Mouse (Mus musculus) testis, postnatal 14 days (tissue): Measurements from ENCODE around the gene Poln.

Experiments used
- DNase-seq: peaks from one replicate; pipeline ENCODE4 v3.0.0; 2021; ENCODE audit warnings: low spot score

Poln gene

GRCm38 (mm10) chr5:34097333-34097732 is 71.9 kb downstream of the Poln start:
- no peak for DNase-seq

DNA sequence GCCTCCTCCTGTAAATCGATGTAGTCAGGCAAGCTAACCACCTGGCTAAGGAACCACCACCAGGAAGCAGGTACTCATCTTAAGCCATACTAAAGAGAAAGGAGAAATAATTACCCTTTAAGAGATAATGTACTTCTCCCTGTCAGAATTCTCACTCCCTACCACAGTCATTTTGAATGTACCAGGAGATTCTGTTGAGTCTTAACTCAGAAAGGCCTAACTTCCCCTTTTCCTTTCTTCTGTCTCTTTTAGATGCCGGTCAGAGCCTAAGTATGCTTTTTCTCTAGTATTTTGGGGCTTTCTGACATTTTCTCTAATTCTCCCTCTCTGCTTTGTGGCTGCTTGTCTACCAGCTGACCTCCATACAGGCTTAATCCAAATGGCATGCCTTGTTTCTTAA is 76.2 kb downstream of the Poln start:
- DNase-seq = no peak

DNA sequence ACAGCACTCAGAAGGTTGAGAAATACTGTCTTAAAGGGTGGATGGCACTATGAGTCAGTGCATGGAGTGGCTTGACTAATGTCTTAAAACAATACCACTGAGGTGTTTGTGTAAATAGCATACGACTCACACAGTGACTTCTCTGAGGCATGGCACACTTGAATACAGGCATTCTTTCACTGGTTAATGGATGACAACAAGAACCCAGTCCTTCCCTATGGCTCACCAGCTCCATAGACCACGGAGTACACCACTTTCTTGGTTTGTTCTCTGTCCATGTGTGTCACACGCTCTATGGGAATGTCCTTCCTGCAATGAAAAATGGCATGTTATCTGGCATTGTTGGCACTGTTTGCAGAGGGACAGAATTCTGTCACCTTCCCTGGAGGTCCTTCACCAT is 136.7 kb downstream of the Poln start:
- no peak for DNase-seq

DNA sequence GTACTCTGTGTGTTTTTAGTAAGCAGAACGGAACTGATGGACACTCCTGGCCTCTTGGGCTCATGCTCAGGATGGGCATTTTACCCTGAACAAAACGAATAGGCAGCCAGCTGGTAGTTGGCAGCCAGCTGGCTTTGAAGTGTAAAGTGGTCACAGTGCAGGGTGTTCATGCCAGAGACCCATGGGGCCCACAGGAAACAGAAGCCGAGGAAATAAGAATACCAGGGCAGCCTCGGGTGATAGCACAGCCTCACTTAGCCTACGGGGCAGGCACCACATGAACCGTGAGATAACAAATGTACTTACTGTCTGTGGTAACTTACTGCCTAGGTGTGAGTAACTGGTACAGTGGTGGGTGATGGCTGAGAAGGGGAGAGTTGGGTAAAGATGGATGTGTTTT is 138.2 kb downstream of the Poln start:
- no peak for DNase-seq

DNA sequence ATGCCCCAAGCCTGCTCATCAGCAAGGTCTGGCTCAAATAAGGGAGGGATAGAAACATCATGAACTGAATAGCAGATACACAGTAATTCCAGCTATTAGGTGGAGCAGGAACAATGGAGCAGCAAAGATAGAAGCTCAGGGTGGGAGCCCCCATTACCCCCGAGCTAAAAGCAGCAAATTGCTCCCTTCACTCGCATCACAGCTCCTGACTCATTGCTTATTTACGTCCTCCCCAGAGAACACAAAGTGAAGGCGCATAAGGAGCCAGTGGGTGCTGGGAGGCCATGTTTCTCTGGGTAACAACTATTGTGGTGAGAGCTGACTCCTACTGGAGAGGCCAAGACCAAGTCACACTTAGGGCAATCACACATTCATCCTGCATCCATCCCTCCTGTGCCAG is 139.1 kb downstream of the Poln start:
- DNase-seq = no peak

DNA sequence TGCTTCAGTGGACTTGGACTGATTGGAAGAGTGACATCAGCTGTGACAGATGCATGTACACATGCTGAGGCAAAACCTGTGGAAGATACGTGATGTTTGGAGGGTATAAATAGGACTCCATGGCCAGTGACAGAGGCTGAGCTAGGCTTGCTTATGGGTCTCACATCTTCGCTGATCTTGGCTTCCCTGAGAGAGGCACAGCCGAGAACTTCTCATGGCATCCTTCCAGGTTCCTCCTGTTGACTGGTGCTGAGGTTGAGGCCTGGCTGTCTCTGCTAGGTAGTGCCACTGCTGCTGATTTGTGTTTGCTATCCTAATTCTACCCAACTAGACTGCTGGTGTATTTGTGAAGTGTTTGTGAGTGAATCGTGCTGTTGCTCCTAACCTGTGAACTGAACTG is 150.3 kb downstream of the Poln start:
- DNase-seq = no peak

DNA sequence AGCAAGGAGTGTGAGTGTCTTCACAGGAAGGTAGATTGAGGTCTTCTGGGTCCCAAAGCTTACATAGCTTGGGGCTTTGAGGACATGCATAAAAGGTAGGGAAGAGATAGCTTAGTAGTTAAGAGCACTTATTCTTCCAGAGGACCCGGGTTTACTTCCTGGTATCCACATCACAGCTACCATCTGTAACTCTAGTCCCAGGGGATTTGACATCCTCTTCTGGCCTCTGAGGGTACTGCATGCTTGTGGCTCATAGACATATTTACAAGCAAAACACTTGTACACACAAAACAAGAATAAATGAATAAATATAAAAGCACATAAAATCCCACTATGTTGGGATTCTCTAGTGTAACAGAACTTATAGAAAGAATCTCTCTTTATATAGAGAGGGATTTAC is 154.6 kb downstream of the Poln start:
- DNase-seq = peak; percentile 1

DNA sequence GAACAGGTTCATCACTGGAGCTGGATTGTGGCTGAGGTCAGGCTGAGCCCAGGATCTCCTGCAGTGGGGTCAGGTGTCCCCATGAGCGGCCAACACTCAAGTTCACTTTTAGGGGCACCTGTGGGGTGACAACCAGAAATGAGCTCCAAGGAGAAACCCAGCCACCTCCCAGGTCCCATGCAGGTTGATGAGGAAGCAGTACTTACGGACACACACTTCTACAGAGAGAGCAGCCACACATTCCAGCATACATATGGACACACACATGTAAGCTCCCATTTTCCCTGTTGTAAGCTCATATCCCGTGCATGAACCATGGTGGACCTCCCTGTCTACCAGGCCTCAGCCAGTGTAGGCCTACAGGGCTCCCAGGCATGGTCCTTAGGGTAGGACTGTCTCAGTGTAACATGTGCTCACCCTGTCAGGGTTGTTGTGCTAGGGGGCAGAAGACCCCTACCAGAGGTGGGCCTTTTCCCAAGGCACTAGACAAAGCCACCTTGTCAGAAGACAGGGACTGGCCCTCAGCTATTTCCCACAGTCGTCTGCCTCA is 161.8 kb downstream of the Poln start:
- DNase-seq = no peak

DNA sequence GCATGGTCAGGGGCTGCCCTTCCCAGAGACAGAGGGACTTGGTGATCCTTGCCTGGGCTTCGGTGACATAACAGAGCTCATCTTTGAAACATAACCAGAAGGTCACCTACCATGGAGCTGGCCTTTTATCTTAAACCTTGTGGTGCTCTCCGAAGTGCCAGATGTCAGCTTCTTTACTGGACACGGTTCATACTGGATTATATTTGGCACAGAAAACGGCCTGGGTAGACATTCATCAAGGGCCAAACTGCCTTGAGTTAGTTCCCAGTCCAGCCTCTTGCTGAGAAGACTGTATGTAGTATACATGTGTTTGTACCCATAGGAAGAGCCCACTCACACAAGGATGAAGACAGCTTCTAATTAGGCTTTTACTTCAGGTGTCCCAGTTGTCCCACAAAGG is 162.4 kb downstream of the Poln start:
- no peak for DNase-seq

DNA sequence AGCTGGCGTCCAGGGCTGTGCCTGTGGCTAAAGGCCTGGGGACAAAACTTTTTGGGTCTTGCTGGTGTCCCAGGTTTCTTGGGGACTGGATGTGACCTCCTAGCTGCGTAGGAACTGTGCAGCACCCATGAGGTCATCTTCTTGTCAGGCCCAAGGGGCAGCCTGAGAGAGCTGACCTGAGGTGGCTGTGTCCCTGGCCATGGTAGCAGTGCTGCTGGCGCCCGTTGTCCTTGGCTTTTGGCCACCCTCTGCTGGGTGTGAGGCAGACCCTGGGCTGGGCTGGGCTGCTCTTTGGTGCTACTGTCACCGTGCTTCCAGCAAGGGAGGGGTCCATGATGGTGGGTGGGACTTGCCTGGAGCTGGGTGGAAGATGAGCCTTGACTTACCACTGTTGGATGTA is 164.6 kb downstream of the Poln start:
- no peak for DNase-seq

- DNase-seq = no peak
Measured at GRCm38 (mm10) chr5:34002636-34003035, 166.6 kb downstream of the Poln start.

DNA sequence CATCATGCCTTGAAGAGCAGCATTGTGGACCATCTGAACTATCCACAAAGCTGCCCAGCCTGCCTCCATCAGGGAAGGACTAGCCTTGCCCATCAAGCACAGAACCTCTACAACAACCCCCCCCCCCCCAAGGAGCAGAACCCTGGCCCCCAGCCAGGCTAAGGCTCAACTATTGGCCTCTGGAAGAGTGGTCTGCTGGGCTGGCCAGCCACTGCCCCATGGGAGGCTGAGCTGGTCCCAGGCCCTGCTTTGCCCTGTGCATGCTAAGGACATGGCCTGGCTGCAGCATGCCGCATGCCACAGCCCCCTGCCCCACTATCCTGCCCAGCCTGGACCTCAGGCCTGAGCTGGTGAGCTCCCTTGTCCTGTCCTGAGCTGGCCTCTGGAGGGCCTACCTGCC is 167.8 kb downstream of the Poln start:
- DNase-seq = no peak

DNA sequence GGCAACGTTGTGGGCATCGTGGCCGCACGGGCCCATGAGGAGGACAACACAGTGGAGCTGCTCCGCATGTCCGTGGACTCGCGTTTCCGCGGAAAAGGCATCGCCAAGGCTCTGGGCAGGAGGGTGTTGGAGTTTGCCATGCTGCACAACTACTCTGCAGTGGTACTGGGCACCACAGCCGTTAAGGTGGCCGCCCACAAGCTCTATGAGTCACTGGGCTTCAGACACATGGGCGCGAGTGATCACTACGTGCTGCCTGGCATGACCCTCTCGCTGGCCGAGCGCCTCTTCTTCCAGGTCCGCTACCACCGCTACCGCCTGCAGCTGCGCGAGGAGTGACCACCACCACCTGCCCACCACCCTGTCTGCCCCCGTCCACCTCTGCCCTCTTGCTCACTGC is 168.4 kb downstream of the Poln start:
- no peak for DNase-seq

DNA sequence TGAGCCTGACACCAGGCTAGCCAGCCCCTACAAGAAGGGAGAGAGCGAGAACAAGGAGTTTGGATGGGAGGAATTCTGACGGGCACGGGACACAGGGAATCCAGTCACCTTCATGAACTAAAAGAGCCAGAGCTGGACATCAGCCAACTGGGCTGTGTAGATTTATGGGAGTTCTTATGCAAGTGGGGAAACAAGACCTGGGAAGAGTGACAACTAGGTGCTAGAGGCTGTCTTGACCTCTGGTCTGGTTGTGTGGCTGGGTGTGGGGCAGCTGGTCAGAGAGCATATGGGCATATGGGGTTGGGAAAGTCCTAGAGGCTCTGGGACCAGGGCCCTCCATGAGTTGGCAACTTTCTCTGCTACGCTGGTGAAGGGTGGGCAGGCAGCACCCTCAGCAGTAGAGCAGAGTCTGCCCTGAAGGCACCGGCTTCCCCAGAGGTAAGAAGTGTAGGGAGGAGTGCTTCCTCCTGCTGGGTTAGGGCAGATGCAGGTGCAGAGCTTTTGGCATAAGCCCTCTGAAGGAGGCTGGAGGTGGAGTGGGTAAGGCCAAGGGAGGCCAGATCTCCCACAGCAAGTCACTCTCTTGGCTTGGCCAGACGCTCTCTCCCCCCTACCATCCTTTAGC is 169.7 kb downstream of the Poln start:
- no peak for DNase-seq

DNA sequence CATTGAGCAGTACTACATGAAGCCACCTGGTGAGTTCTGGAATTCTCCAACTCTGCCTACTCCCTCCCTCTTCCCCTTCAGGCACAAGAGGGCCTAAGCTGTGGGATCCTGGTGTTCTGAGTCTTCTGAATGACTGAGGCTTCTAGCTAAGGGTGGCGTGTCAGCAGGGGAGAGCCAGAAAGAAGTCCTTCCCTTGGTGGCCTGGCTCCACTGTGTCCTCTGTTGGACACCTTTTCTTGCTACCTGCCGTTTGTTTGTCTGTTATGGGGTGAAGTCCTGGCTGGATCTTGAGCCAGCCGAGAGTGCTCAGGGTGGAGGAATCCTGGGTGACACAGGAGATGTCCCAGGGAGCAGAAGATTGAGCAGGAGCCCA is 170.8 kb downstream of the Poln start:
- DNase-seq = no peak

DNA sequence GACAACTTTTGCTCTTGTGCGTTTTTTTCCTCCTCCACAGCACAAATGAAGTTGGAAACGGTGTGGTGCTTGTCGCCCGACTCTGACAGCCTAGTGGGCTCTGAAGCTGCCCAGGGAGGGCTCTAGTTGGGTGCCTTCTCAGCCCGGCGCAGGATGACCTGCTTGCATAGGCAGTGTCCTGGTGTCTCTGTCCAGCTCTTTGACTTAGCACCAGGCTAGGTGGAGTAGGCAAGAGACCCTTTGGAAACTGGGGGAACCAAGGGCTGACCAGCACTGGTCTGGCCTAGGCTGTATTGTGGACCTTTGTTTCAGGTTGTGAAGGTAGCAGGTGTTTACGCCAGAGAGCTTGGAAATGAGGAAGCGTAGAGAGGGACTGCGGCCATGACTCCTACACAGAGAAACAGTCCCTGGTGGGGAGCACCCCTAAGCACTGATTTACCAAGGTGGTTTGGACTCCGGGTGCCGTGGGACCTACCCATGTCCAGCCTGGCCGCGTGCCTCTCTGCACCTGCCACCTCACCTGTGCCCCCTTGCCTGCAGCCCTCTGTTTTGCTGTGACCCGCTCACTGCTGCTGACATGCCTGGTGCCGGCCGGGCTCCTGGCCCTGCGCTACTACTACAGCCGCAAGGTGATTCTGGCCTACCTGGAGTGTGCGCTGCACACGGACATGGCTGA is 171.3 kb downstream of the Poln start:
- DNase-seq = no peak

- peak; percentile 45 for DNase-seq
Measured at GRCm38 (mm10) chr5:33997051-33997741, 172.1 kb downstream of the Poln start.

GRCm38 (mm10) chr5:33996694-33997045 is 172.6 kb downstream of the Poln start:
- DNase-seq = no peak

GRCm38 (mm10) chr5:33995843-33996693 is 173.2 kb downstream of the Poln start, which contains the start of gene Nat8l:
TSS of gene Nat8l (plus strand) at chr5:33995984.
- peak; percentile 81 for DNase-seq

- no peak for DNase-seq
Measured at GRCm38 (mm10) chr5:33994671-33995625, 174.3 kb downstream of the Poln start.
